Mouse (Mus musculus) forebrain, embryonic 11.5 days (tissue): ENCODE results near the gene Wfdc15a. TPM values are rescaled to one million over a fixed set of nuclear protein-coding genes. Genes with fewer than 3 reads are reported as not detected.

Experiments used
- ATAC-seq: fragments of 200-750 bp; cut with Nextera tagmentation; replicated peaks from 2 replicates; pipeline ENCODE4 v1.8.0; 2017; ENCODE audit warnings: moderate TSS enrichment; ENCODE audit not compliant: low FRiP score
- DNase-seq: peaks from one replicate; pipeline ENCODE4 v3.0.0-alpha.2; 2017; ENCODE audit warnings: low spot score
- H3K27ac ChIP-seq: fragments of 300-500 bp; sonication (generic); 2 replicates; pipeline ENCODE4 v1.5.1; 2014; ENCODE audit warnings: low read depth, low read length
- H3K27me3 ChIP-seq: fragments of 300-500 bp; sonication (generic); 2 replicates; pipeline ENCODE4 v1.6.1; 2014; ENCODE audit warnings: mild to moderate bottlenecking, low read length, mixed read lengths; ENCODE audit not compliant: control insufficient read depth, insufficient read depth
- H3K36me3 ChIP-seq: fragments of 300-500 bp; sonication (generic); 2 replicates; pipeline ENCODE4 v1.6.1; 2014; ENCODE audit warnings: mild to moderate bottlenecking, low read length, moderate library complexity, mixed read lengths; ENCODE audit not compliant: control insufficient read depth, insufficient read depth
- H3K4me1 ChIP-seq: fragments of 300-500 bp; sonication (generic); replicated peaks from 2 replicates; pipeline ENCODE4 v1.6.1; 2014; ENCODE audit warnings: low read length, mixed read lengths; ENCODE audit not compliant: control insufficient read depth, insufficient read depth
- H3K4me2 ChIP-seq: fragments of 300-500 bp; sonication (generic); 2 replicates; pipeline ENCODE4 v1.6.1; 2014; ENCODE audit warnings: low read depth, mild to moderate bottlenecking, low read length, moderate library complexity, mixed read lengths; ENCODE audit not compliant: severe bottlenecking
- H3K4me3 ChIP-seq: fragments of 300-500 bp; sonication (generic); 2 replicates; pipeline ENCODE4 v1.5.1; 2014; ENCODE audit warnings: low read depth, low read length
- H3K9ac ChIP-seq: fragments of 300-500 bp; sonication (generic); 2 replicates; pipeline ENCODE4 v1.6.1; 2014; ENCODE audit warnings: low read length
- H3K9me3 ChIP-seq: fragments of 300-500 bp; sonication (generic); 2 replicates; pipeline ENCODE4 v1.6.1; 2016; ENCODE audit warnings: low read length, mixed read lengths; ENCODE audit not compliant: control insufficient read depth
- WGBS: fragments of 180-500 bp; shearing (Covaris S2); extraction: QIAGEN DNeasy Blood & Tissue Kit; methylation state at CpG from one replicate; pipeline ENCODE4 v1.1.7; 2014; 5-methylcytosine and 5-hydroxymethylcytosine counted together
- polyA plus RNA-seq: library from polyadenylated mRNA; unstranded; fragments of >200 nt; fragmentation: Nextera tagmentation; extraction: Ambion mirVana; gene quantifications from 2 replicates; pipeline ENCODE4 v1.2.1, GENCODE M21; 2014

Wfdc15a gene
- polyA plus RNA-seq, 1 experiment from 2014 or later: not detected

DNA sequence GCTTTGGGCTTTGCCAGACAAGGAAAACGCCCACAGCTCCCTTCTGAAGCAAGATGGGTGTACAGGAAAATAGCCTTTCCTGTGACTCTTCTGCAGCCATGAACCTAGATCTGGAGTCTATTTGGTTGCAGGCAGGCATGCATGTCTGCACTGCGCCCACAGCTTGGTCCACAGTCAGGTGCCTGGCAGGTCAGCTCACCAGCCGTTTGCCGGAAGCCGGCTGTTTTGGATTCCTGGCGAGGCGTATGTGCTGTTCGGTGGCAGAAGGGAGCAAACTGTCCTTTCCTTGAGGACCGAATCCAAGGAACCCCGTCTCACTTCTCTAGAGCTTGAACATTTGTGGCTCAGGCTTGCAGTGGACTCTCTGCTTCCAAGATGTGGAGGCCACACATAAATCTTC, 45.9 kb downstream of the Wfdc15a start:
- ATAC-seq: no peak

DNA sequence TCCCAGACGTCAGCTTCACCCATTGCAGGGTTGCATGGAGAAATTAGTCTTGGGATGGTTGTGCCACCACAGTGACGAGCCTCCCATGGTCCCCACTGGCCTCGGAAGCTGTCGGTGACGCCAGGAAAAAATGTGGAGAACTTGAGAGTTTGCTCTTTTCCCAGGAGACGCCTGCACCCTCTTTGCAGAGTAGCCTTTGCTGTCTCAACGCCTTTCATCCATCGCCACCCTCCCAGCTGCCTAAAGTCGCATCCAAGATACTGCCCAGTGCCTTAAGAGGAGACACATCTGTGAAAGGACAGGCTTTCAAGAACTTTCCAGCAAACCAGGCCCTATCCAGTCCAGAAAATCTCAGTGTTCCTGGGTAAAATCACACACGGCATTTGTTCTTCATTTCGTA, 47.6 kb downstream of the Wfdc15a start:
- no peaks in the 10 kb centered on the region; the same call in 1 of the 2 replicates for H3K36me3 ChIP-seq
- no peak for ATAC-seq
- 94% methylated on average over 11 of the region's 11 CpGs for WGBS

More for the DNA sequence above, 45.9 kb downstream of the Wfdc15a start:
- no peaks in the 10 kb centered on the region for H3K9me3 ChIP-seq
- H3K27ac ChIP-seq: no peak overlapping the region
- DNase-seq: no peak
- 91% methylated on average over 10 of the region's 10 CpGs for WGBS
- H3K4me3 ChIP-seq: no peak overlapping the region
- no peak overlapping the region for H3K9ac ChIP-seq
- no peaks in the 10 kb centered on the region for H3K27me3 ChIP-seq
- H3K4me1 ChIP-seq: no peaks in the 10 kb centered on the region
- H3K36me3 ChIP-seq: no peaks in the 10 kb centered on the region; the same call in 1 of the 2 replicates
- no peak overlapping the region for H3K4me2 ChIP-seq

DNA sequence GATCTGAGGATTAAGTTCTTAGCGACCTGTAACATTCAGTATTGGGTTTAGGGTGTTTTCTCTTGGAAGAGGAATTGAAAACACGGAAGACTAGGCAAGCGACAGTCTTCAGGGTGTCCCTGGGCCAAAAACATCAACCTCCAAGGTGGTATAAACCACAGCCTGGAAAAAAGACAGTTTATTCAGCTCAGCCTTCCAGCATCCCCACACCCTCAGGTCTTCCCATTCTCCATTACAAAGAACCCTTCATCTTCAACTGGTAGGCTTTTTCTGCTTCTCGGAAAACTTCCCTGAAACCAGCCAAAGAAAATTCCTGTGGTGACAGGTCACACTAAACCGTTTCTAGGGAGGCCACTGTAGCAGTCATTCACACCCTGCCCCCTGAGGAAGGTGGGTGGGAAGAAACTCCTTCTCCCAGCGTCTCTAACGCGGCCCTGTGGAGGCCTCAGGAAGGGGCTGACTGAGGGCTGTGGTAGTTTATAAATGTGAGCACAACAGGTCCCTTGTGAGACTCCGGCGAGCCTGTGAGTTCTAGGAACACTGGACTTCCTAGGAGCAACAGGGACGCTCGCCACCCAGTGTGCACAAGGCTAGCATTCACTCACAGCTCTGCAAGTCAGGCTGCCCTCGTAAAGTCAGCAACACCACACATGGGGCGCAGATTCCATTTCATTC, 49.7 kb downstream of the Wfdc15a start:
- no peaks in the 10 kb centered on the region for H3K27me3 ChIP-seq
- no peak overlapping the region for H3K4me3 ChIP-seq
- no peak overlapping the region for H3K27ac ChIP-seq
- H3K9ac ChIP-seq: no peak overlapping the region
- H3K4me2 ChIP-seq: no peak overlapping the region
- 58% methylated on average over 14 of the region's 14 CpGs for WGBS
- ATAC-seq (no peak), DNase-seq (no peak)
- no peaks in the 10 kb centered on the region for H3K9me3 ChIP-seq
- no peaks in the 10 kb centered on the region for H3K4me1 ChIP-seq
- H3K36me3 ChIP-seq: no peaks in the 10 kb centered on the region; the same call in 1 of the 2 replicates

More for the DNA sequence above, 47.6 kb downstream of the Wfdc15a start:
- no peak for DNase-seq
- Histone ChIP-seq H3K27me3 (no peaks in the 10 kb centered on the region), H3K4me2 (no peak overlapping the region), H3K9me3 (no peaks in the 10 kb centered on the region), H3K9ac (no peak overlapping the region), H3K4me3 (no peak overlapping the region), H3K27ac (no peak overlapping the region), H3K4me1 (no peaks in the 10 kb centered on the region)

Other genes with a start within 250 kb of the Wfdc15a start
- gene Ywhab, start 205.2 kb downstream of the Wfdc15a start, polyA plus RNA-seq: 316 and 330 TPM in 2 replicates
- 1.4 and 1.5 TPM in 2 replicates for gene Pabpc1l, start 174.7 kb downstream of the Wfdc15a start, polyA plus RNA-seq
- 39.9 and 40.1 TPM in 2 replicates for gene Stk4, start 129.8 kb downstream of the Wfdc15a start, polyA plus RNA-seq
- gene Tomm34, start 129.0 kb downstream of the Wfdc15a start, polyA plus RNA-seq: 52.7 and 54.9 TPM in 2 replicates
- gene Kcns1, start 29.0 kb downstream of the Wfdc15a start, polyA plus RNA-seq: not detected in 2 replicates
- gene Wfdc5, start 17.4 kb downstream of the Wfdc15a start, polyA plus RNA-seq: not detected in 2 replicates
- not detected in 2 replicates for gene Wfdc12, start 9.5 kb downstream of the Wfdc15a start, polyA plus RNA-seq
- gene Wfdc15b, start 21.5 kb upstream of the Wfdc15a start, polyA plus RNA-seq: not detected in 2 replicates
- not detected in 2 replicates for gene Svs2, start 38.3 kb upstream of the Wfdc15a start, polyA plus RNA-seq
- gene Svs3b, start 56.5 kb upstream of the Wfdc15a start, polyA plus RNA-seq: not detected in 2 replicates
- gene Svs4, start 78.3 kb upstream of the Wfdc15a start, polyA plus RNA-seq: not detected in 2 replicates
- gene Svs3a, start 89.1 kb upstream of the Wfdc15a start, polyA plus RNA-seq: not detected in 2 replicates
- gene Svs6, start 116.6 kb upstream of the Wfdc15a start, polyA plus RNA-seq: not detected in 2 replicates
- not detected in 2 replicates for gene Svs5, start 132.6 kb upstream of the Wfdc15a start, polyA plus RNA-seq
- 0.31 and 0.32 TPM in 2 replicates for gene Slpi, start 189.0 kb upstream of the Wfdc15a start, polyA plus RNA-seq
- not detected in 2 replicates for gene Rbpjl, start 203.0 kb upstream of the Wfdc15a start, polyA plus RNA-seq
- gene Matn4, start 205.0 kb upstream of the Wfdc15a start, polyA plus RNA-seq: not detected in 2 replicates
- gene Sdc4, start 243.8 kb upstream of the Wfdc15a start, polyA plus RNA-seq: 15.3 and 15.9 TPM in 2 replicates